Mouse (Mus musculus) left cerebral cortex, postnatal 25 days (tissue): ENCODE data around the gene Slc24a3. TPM values are rescaled to one million over a fixed set of nuclear protein-coding genes. Genes with fewer than 3 reads are reported as not detected.

Source experiments
- DNase-seq, 2 experiments: peaks; one replicate each; pipeline ENCODE4 v3.0.0; 2022; ENCODE audit warnings: low spot score in 2 of 2, mixed read lengths in 1 of 2
- intact Hi-C: fragments of 180-260 bp; cut with DNase I; formaldehyde crosslinking; loops from one replicate; pipeline ENCODE4 v1.15.1; 2025
- total RNA-seq, 2 experiments: library from RNA; stranded (reverse); gene quantifications; 2 replicates each; pipeline ENCODE4 v1.2.3; 2021

Slc24a3 gene
- total RNA-seq, 2 experiments from 2014 or later = 130 to 132 TPM

GRCm38 (mm10) chr2:145266723-145267122 is 99.2 kb downstream of the Slc24a3 start:
- DNase-seq = no peak
- intact Hi-C loops = no loop called here

GRCm38 (mm10) chr2:145268971-145269370 is 101.4 kb downstream of the Slc24a3 start:
- no peak for DNase-seq
- intact Hi-C loops = no loop called here

GRCm38 (mm10) chr2:145269410-145269809 is 101.9 kb downstream of the Slc24a3 start:
- intact Hi-C loops = no loop called here
- DNase-seq = no peak

GRCm38 (mm10) chr2:145274016-145274677 is 106.6 kb downstream of the Slc24a3 start:
- DNase-seq = no peak
- intact Hi-C loops = no loop called here

GRCm38 (mm10) chr2:145279336-145279735 is 111.8 kb downstream of the Slc24a3 start:
- no peak for DNase-seq
- intact Hi-C loops = no loop called here

GRCm38 (mm10) chr2:145283746-145284145 is 116.2 kb downstream of the Slc24a3 start:
- intact Hi-C loops = no loop called here
- no peak for DNase-seq

- intact Hi-C loops = loop anchor here (2.0 kb wide), 1 partner anchor 122 kb away; the partner anchor contains the start of gene Slc24a3
- no peak for DNase-seq
Observed at GRCm38 (mm10) chr2:145288501-145288900, 120.9 kb downstream of the Slc24a3 start.

GRCm38 (mm10) chr2:145291473-145291872 is 123.9 kb downstream of the Slc24a3 start:
- intact Hi-C loops = loop anchor here (5.0 to 10.0 kb wide), 2 partner anchors 223 to 296 kb away; no protein-coding TSS in a partner anchor
- no peak for DNase-seq

- DNase-seq = no peak
- intact Hi-C loops = loop anchor here (5.0 to 10.0 kb wide), 2 partner anchors 223 to 295 kb away; no protein-coding TSS in a partner anchor
Observed at GRCm38 (mm10) chr2:145292196-145292595, 124.6 kb downstream of the Slc24a3 start.

- no peak for DNase-seq
- intact Hi-C loops = loop anchor here (5.0 to 10.0 kb wide), 2 partner anchors 222 to 294 kb away; no protein-coding TSS in a partner anchor
Observed at GRCm38 (mm10) chr2:145292816-145293215, 125.3 kb downstream of the Slc24a3 start.

GRCm38 (mm10) chr2:145296906-145297305 is 129.4 kb downstream of the Slc24a3 start:
- no peak for DNase-seq
- intact Hi-C loops = loop anchor here (10.0 kb wide), 1 partner anchor 218 kb away; no protein-coding TSS in a partner anchor

- intact Hi-C loops = loop anchor here (10.0 kb wide), 1 partner anchor 215 kb away; no protein-coding TSS in a partner anchor
- DNase-seq = no peak
Observed at GRCm38 (mm10) chr2:145299914-145300699, 132.6 kb downstream of the Slc24a3 start.

GRCm38 (mm10) chr2:145307231-145307883 is 139.8 kb downstream of the Slc24a3 start:
- intact Hi-C loops = no loop called here
- no peak for DNase-seq

GRCm38 (mm10) chr2:145318916-145319315 is 151.4 kb downstream of the Slc24a3 start:
- intact Hi-C loops = no loop called here
- no peak for DNase-seq

- intact Hi-C loops = no loop called here
- no peak for DNase-seq
Observed at GRCm38 (mm10) chr2:145321287-145321686, 153.7 kb downstream of the Slc24a3 start.

- intact Hi-C loops = no loop called here
- no peak for DNase-seq
Observed at GRCm38 (mm10) chr2:145321755-145322154, 154.2 kb downstream of the Slc24a3 start.

GRCm38 (mm10) chr2:145324477-145324876 is 156.9 kb downstream of the Slc24a3 start:
- intact Hi-C loops = no loop called here
- DNase-seq = no peak

GRCm38 (mm10) chr2:145325852-145326251 is 158.3 kb downstream of the Slc24a3 start:
- intact Hi-C loops = no loop called here
- DNase-seq = no peak

- no peak for DNase-seq
- intact Hi-C loops = no loop called here
Observed at GRCm38 (mm10) chr2:145326544-145326943, 159.0 kb downstream of the Slc24a3 start.

- peak; percentile 41 to 50 for DNase-seq
- intact Hi-C loops = no loop called here
Observed at GRCm38 (mm10) chr2:145329756-145330155, 162.2 kb downstream of the Slc24a3 start.
